Mouse (Mus musculus) hindbrain, embryonic 14.5 days (tissue): Measurements from ENCODE around the gene Nckap1l. TPM values are rescaled to one million over a fixed set of nuclear protein-coding genes. Genes with fewer than 3 reads are reported as not detected.

Source experiments
- ATAC-seq: fragments of 200-750 bp; cut with Nextera tagmentation; 2 replicates; pipeline ENCODE4 v1.8.0; 2017; ENCODE audit warnings: moderate number of reproducible peaks, mild to moderate bottlenecking, moderate TSS enrichment, moderate library complexity; ENCODE audit not compliant: low FRiP score
- DNase-seq: peaks from one replicate; pipeline ENCODE4 v3.0.0-alpha.2; 2015; ENCODE audit warnings: low spot score
- H3K27ac ChIP-seq: fragments of 300-500 bp; sonication (generic); 2 replicates; pipeline ENCODE4 v1.5.1; 2014; ENCODE audit warnings: mild to moderate bottlenecking, moderate library complexity
- H3K27me3 ChIP-seq: fragments of 300-500 bp; sonication (generic); 2 replicates; pipeline ENCODE4 v1.6.1; 2014; ENCODE audit warnings: mild to moderate bottlenecking, low read length, mixed read lengths; ENCODE audit not compliant: control insufficient read depth, insufficient read depth
- H3K36me3 ChIP-seq: fragments of 300-500 bp; sonication (generic); replicated peaks from 2 replicates; pipeline ENCODE4 v1.6.1; 2014; ENCODE audit not compliant: control insufficient read depth, insufficient read depth
- H3K4me1 ChIP-seq: fragments of 300-500 bp; sonication (generic); replicated peaks from 2 replicates; pipeline ENCODE4 v1.6.1; 2014; ENCODE audit warnings: antibody characterized with exemption, low read length, mixed read lengths; ENCODE audit not compliant: control insufficient read depth, insufficient read depth
- H3K4me2 ChIP-seq: fragments of 300-500 bp; sonication (generic); replicated peaks from 2 replicates; pipeline ENCODE4 v1.6.1; 2014; ENCODE audit warnings: mild to moderate bottlenecking, moderate library complexity
- H3K4me3 ChIP-seq: fragments of 300-500 bp; sonication (generic); replicated peaks from 2 replicates; pipeline ENCODE4 v1.5.1; 2014; ENCODE audit warnings: mild to moderate bottlenecking, low read length
- H3K9ac ChIP-seq: fragments of 300-500 bp; sonication (generic); 2 replicates; pipeline ENCODE4 v1.6.1; 2014
- H3K9me3 ChIP-seq: fragments of 300-500 bp; sonication (generic); 2 replicates; pipeline ENCODE4 v1.6.1; 2016; ENCODE audit warnings: low read length; ENCODE audit not compliant: control insufficient read depth
- WGBS: fragments of 180-500 bp; shearing (Covaris S2); extraction: QIAGEN DNeasy Blood & Tissue Kit; methylation state at CpG from one replicate; pipeline ENCODE4 v1.1.7; 2014; 5-methylcytosine and 5-hydroxymethylcytosine counted together
- polyA plus RNA-seq: library from polyadenylated mRNA; unstranded; fragments of >200 nt; fragmentation: Nextera tagmentation; extraction: Ambion mirVana; gene quantifications from 2 replicates; pipeline ENCODE4 v1.2.1, GENCODE M21; 2014

Nckap1l gene
- polyA plus RNA-seq, 1 experiment from 2014 or later, result 2.0 TPM

DNA sequence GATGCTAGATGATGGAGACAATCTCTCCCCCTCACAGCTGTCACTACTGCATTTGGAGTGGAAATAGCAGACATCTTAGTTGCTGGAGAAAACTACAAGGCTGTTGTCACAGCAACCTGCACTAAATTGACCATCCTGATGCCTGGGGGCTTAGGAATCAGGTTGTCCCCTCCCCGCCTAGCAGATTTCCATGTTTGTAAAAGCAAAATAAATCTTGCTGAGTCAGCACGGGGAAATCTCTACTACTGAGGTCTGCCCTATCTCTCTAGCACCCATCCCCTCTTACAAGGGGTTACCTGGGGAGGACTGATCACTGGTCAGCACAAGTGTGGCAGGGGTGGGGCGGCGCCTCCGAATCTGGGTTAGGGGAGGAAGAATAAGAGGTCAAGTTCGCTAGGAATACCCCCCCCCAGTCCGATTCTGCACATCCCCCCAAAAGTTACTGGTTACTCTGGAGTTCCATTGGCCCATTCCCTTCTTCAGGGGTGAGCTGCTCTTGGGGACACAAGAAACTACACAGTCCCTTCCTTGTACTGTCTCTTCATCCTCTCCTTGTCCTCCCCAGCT is 80.5 kb downstream of the Nckap1l start:
- H3K27ac ChIP-seq, result no peak overlapping the region
- no peak overlapping the region for H3K9ac ChIP-seq
- H3K9me3 ChIP-seq, result no peaks in the 10 kb centered on the region
- peaks cover under 1% of the 10 kb centered on the region; the same call in 1 of the 2 replicates for H3K36me3 ChIP-seq
- H3K4me1 ChIP-seq, result peaks cover 18% of the 10 kb centered on the region; the same call in 1 of the 2 replicates
- 96% methylated on average over 7 of the region's 7 CpGs for WGBS
- no peaks in the 10 kb centered on the region for H3K27me3 ChIP-seq
- H3K4me2 ChIP-seq, result no peak overlapping the region
- H3K4me3 ChIP-seq, result no peak overlapping the region
- ATAC-seq, result no peak
- no peak for DNase-seq

- no peaks in the 10 kb centered on the region for H3K9me3 ChIP-seq
- no peaks in the 10 kb centered on the region for H3K27me3 ChIP-seq
- DNase-seq (no peak), ATAC-seq (no peak)
- H3K36me3 ChIP-seq, result no peaks in the 10 kb centered on the region; the same call in 1 of the 2 replicates
- no peak overlapping the region for H3K27ac ChIP-seq
- no peak overlapping the region for H3K4me2 ChIP-seq
- no peak overlapping the region for H3K4me3 ChIP-seq
- no peak overlapping the region for H3K9ac ChIP-seq
- H3K4me1 ChIP-seq, result peaks cover 18% of the 10 kb centered on the region; the same call in 1 of the 2 replicates
- 84% methylated on average over 2 of the region's 2 CpGs for WGBS
Measured at GRCm38 (mm10) chr15:103535030-103535429, 81.4 kb downstream of the Nckap1l start.

- Histone ChIP-seq H3K4me2 (no peak overlapping the region), H3K9ac (no peak overlapping the region), H3K27me3 (no peaks in the 10 kb centered on the region), H3K9me3 (no peaks in the 10 kb centered on the region), H3K4me1 (peaks cover 18% of the 10 kb centered on the region; the same call in 1 of the 2 replicates), H3K27ac (no peak overlapping the region), H3K36me3 (no peaks in the 10 kb centered on the region; the same call in 1 of the 2 replicates), H3K4me3 (no peak overlapping the region)
- no peak for ATAC-seq
- WGBS, result 81% methylated on average over 1 of the region's 1 CpGs
- DNase-seq, result no peak
Measured at GRCm38 (mm10) chr15:103535786-103536185, 82.2 kb downstream of the Nckap1l start.

DNA sequence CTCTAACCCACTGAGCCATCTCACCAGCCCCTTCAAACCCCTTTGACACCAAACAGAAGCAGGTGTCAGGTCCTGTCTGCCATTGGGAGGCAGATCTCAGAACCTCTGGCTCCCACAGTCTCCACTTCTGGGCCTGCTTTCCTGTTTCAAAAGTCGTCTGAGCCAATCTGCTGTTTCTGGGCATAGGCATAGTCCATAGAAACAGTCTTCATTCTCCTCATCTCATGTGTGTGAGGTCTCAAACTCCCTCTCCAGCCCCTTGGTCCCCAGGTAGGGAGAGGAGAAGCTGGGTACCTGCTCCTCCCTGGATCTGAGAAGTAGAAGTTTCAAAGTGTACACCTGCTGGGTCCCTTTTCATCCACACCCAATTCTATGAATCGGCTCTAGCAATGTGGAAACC is 82.9 kb downstream of the Nckap1l start:
- Histone ChIP-seq H3K27ac (peak overlapping the region; percentile 69), H3K4me3 (peak overlapping the region; percentile 69), H3K27me3 (no peaks in the 10 kb centered on the region), H3K9me3 (no peaks in the 10 kb centered on the region), H3K9ac (peak overlapping the region; percentile 79), H3K36me3 (no peaks in the 10 kb centered on the region), H3K4me2 (peak overlapping the region; percentile 90), H3K4me1 (peaks cover 18% of the 10 kb centered on the region; the same call in 1 of the 2 replicates)
- DNase-seq (no peak), ATAC-seq (no peak)
- WGBS, result 27% methylated on average over 2 of the region's 2 CpGs

GRCm38 (mm10) chr15:103537011-103537821 is 83.6 kb downstream of the Nckap1l start:
- no peak for DNase-seq
- peak; percentile 65 for ATAC-seq
- Histone ChIP-seq H3K4me2 (peak overlapping the region; percentile 90), H3K27ac (peak overlapping the region; percentile 69), H3K4me1 (peaks cover 18% of the 10 kb centered on the region; the same call in 1 of the 2 replicates), H3K4me3 (peak overlapping the region; percentile 69), H3K36me3 (no peaks in the 10 kb centered on the region), H3K9me3 (no peaks in the 10 kb centered on the region), H3K9ac (peak overlapping the region; percentile 79), H3K27me3 (no peaks in the 10 kb centered on the region)
- under 1% methylated on average over 37 of the region's 37 CpGs for WGBS

DNA sequence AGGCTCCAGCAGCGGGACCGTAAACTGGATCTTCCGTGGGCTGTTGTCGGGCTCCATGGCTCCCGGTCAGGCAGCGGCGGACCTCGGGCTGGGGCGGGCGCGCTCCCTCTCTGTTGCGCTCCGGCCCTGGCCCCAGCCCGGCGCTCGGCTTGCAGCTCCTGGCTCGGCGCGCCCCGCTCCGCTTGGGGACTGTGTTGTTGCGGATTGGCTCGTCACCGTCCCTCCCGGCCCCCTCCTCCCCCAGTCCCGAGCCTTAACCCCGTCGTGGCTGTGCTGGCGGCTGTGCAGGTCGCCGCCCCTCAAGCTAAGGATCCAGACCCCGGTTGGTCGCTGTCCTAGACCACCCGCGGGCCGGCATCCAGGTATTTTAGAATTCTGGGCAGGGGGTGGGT is 84.2 kb downstream of the Nckap1l start, which contains the start of gene Ppp1r1a:
TSS of gene Ppp1r1a (minus strand) at position 182 of the 392 bp plus-strand sequence.
- H3K4me1 ChIP-seq, result peaks cover 18% of the 10 kb centered on the region; the same call in 1 of the 2 replicates
- DNase-seq, result peak; percentile 79
- H3K27me3 ChIP-seq, result no peaks in the 10 kb centered on the region
- no peaks in the 10 kb centered on the region for H3K36me3 ChIP-seq
- H3K9ac ChIP-seq, result peak within 1 kb of the TSS; percentile 79
- under 1% methylated on average over 33 of the region's 36 CpGs for WGBS
- ATAC-seq, result peak; percentile 91
- peak within 1 kb of the TSS; percentile 90 for H3K4me2 ChIP-seq
- peak within 1 kb of the TSS; percentile 69 for H3K4me3 ChIP-seq
- no peaks in the 10 kb centered on the region for H3K9me3 ChIP-seq
- H3K27ac ChIP-seq, result peak within 1 kb of the TSS; percentile 69

GRCm38 (mm10) chr15:103539259-103539658 is 85.7 kb downstream of the Nckap1l start:
- ATAC-seq (no peak), DNase-seq (no peak)
- no peak overlapping the region for H3K9ac ChIP-seq
- WGBS, result 46% methylated on average over 2 of the region's 2 CpGs
- no peak overlapping the region for H3K27ac ChIP-seq
- no peaks in the 10 kb centered on the region for H3K27me3 ChIP-seq
- H3K4me3 ChIP-seq, result no peak overlapping the region
- no peak overlapping the region for H3K4me2 ChIP-seq
- H3K9me3 ChIP-seq, result no peaks in the 10 kb centered on the region
- H3K4me1 ChIP-seq, result peaks cover 18% of the 10 kb centered on the region; the same call in 1 of the 2 replicates
- no peaks in the 10 kb centered on the region for H3K36me3 ChIP-seq

GRCm38 (mm10) chr15:103540646-103541045 is 87.1 kb downstream of the Nckap1l start:
- Histone ChIP-seq H3K9me3 (no peaks in the 10 kb centered on the region), H3K4me2 (no peak overlapping the region), H3K9ac (no peak overlapping the region), H3K27ac (no peak overlapping the region), H3K36me3 (no peaks in the 10 kb centered on the region), H3K4me3 (no peak overlapping the region), H3K27me3 (no peaks in the 10 kb centered on the region), H3K4me1 (peaks cover 18% of the 10 kb centered on the region; the same call in 1 of the 2 replicates)
- DNase-seq (no peak), ATAC-seq (no peak)
- WGBS, result 90% methylated on average over 1 of the region's 1 CpGs

GRCm38 (mm10) chr15:103542526-103542925 is 88.9 kb downstream of the Nckap1l start:
- Histone ChIP-seq H3K27me3 (no peaks in the 10 kb centered on the region), H3K4me2 (no peak overlapping the region), H3K9me3 (no peaks in the 10 kb centered on the region), H3K4me3 (no peak overlapping the region), H3K36me3 (no peaks in the 10 kb centered on the region), H3K27ac (no peak overlapping the region), H3K4me1 (peaks cover 8% of the 10 kb centered on the region; the same call in 1 of the 2 replicates), H3K9ac (no peak overlapping the region)
- ATAC-seq, result no peak
- no peak for DNase-seq
